Mouse (Mus musculus) kidney, adult 2 months (tissue): ENCODE results near the gene Selenom. TPM values are rescaled to one million over a fixed set of nuclear protein-coding genes. Genes with fewer than 3 reads are reported as not detected.
A peak's percentile ranks its signal among the peaks of the same experiment; 100 is the strongest.

Experiments used
- DNase-seq: peaks from one replicate; pipeline ENCODE4 v3.0.0; 2021
- H3K27ac ChIP-seq: fragments of 200-500 bp; 2 replicates; pipeline ENCODE4 v1.5.1; 2012; ENCODE audit warnings: low read depth, low read length, control low read depth, inconsistent platforms; ENCODE audit not compliant: insufficient read depth
- H3K27me3 ChIP-seq: fragments of 200-500 bp; replicated peaks from 2 replicates; pipeline ENCODE4 v1.6.1; 2012; ENCODE audit warnings: mild to moderate bottlenecking, moderate library complexity, low read length, inconsistent platforms; ENCODE audit not compliant: control insufficient read depth, insufficient read depth
- H3K36me3 ChIP-seq: fragments of 200-500 bp; 2 replicates; pipeline ENCODE4 v1.6.1; 2012; ENCODE audit warnings: mild to moderate bottlenecking, moderate library complexity, low read length, inconsistent platforms; ENCODE audit not compliant: control insufficient read depth, insufficient read depth
- H3K4me1 ChIP-seq: fragments of 200-500 bp; 2 replicates; pipeline ENCODE4 v1.6.1; 2011; ENCODE audit warnings: low read length; ENCODE audit not compliant: control insufficient read depth, insufficient read depth
- H3K4me3 ChIP-seq: fragments of 200-500 bp; 2 replicates; pipeline ENCODE4 v1.5.1; 2011; ENCODE audit warnings: mild to moderate bottlenecking, low read depth, low read length, control low read depth; ENCODE audit not compliant: insufficient read depth
- CTCF ChIP-seq: fragments of 200-500 bp; conservative IDR thresholded peaks from 2 replicates; pipeline ENCODE4 v1.5.1; 2011; ENCODE audit warnings: low read depth, mild to moderate bottlenecking, control low read depth, low read length, moderate library complexity, mixed read lengths; ENCODE audit not compliant: insufficient read depth, insufficient read length
- POLR2A ChIP-seq: fragments of 200-500 bp; IDR thresholded peaks from one replicate; pipeline ENCODE4 v1.6.1; 2011; ENCODE audit warnings: low read depth, low read length, control low read depth
- WGBS: fragments of 180-500 bp; shearing (Covaris S2); methylation state at CpG from one replicate; pipeline ENCODE4 v1.1.7; 2018; 5-methylcytosine and 5-hydroxymethylcytosine counted together
- polyA plus RNA-seq: library from polyadenylated mRNA; depleted of rRNA; stranded (reverse); fragments of >200 nt; gene quantifications from 2 replicates; pipeline ENCODE4 v1.2.3, GENCODE M21; 2012; rRNA removed

Gene Selenom
- polyA plus RNA-seq, 1 experiment, result 136 TPM

GRCm38 (mm10) chr11:3554976-3555375 is 40.5 kb downstream of the Selenom start:
- 89% methylated on average over 4 of the region's 4 CpGs for WGBS
- Histone ChIP-seq H3K4me3 (no peak overlapping the region), H3K27me3 (no peaks in the 10 kb centered on the region), H3K4me1 (no peaks in the 10 kb centered on the region), H3K36me3 (no peaks in the 10 kb centered on the region), H3K27ac (no peak overlapping the region)
- TF ChIP-seq CTCF, result no peak
- TF ChIP-seq POLR2A, result no peak
- DNase-seq, result no peak

GRCm38 (mm10) chr11:3557852-3558251 is 43.4 kb downstream of the Selenom start:
- Histone ChIP-seq H3K36me3 (no peaks in the 10 kb centered on the region), H3K27ac (no peak overlapping the region), H3K27me3 (no peaks in the 10 kb centered on the region), H3K4me1 (no peaks in the 10 kb centered on the region), H3K4me3 (no peak overlapping the region)
- DNase-seq, result no peak
- no peak for TF ChIP-seq CTCF
- TF ChIP-seq POLR2A, result no peak
- WGBS, result 75% methylated on average over 3 of the region's 3 CpGs

DNA sequence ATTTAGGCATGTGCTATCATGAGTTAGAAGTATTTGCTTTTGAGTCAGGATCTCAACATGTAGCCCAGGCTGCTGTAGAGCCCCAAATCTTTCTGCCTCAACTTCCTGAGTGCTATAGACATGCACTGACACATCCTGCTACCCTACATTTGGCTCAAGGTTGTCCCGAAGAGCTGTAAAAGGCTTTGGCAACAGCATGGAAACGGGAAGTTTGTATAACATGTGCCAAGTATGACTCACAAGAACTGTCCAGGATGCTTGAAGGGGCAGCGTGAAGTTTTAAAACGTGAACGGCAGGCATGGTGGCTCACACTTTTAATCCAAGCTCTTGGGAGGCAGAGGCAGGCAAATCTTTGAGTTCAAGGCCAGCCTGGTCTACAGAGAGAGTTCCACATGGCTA is 45.7 kb downstream of the Selenom start:
- H3K4me1 ChIP-seq, result no peaks in the 10 kb centered on the region
- no peaks in the 10 kb centered on the region for H3K36me3 ChIP-seq
- peak; percentile 76 for DNase-seq
- H3K4me3 ChIP-seq, result no peak overlapping the region
- TF ChIP-seq CTCF, result no peak
- no peak for TF ChIP-seq POLR2A
- peak overlapping the region; percentile 76; the same call in 1 of the 2 replicates for H3K27ac ChIP-seq
- H3K27me3 ChIP-seq, result no peaks in the 10 kb centered on the region
- 49% methylated on average over 5 of the region's 5 CpGs for WGBS

- WGBS, result 82% methylated on average over 6 of the region's 6 CpGs
- Histone ChIP-seq H3K36me3 (no peaks in the 10 kb centered on the region), H3K27ac (peak overlapping the region; percentile 4; the same call in 1 of the 2 replicates), H3K4me3 (no peak overlapping the region), H3K4me1 (peaks cover 4% of the 10 kb centered on the region; the same call in 1 of the 2 replicates), H3K27me3 (no peaks in the 10 kb centered on the region)
- TF ChIP-seq POLR2A, result no peak
- DNase-seq, result no peak
Measured at GRCm38 (mm10) chr11:3563853-3564252, 49.4 kb downstream of the Selenom start.

GRCm38 (mm10) chr11:3564451-3564850 is 50.0 kb downstream of the Selenom start:
- no peak overlapping the region for H3K4me3 ChIP-seq
- peaks cover 4% of the 10 kb centered on the region; the same call in 1 of the 2 replicates for H3K4me1 ChIP-seq
- peak; percentile 57 for DNase-seq
- H3K27me3 ChIP-seq, result no peaks in the 10 kb centered on the region
- no peaks in the 10 kb centered on the region for H3K36me3 ChIP-seq
- H3K27ac ChIP-seq, result peak overlapping the region; percentile 48
- WGBS, result 42% methylated on average over 7 of the region's 7 CpGs
- TF ChIP-seq CTCF, result no peak
- no peak for TF ChIP-seq POLR2A

- H3K27ac ChIP-seq, result peak overlapping the region; percentile 35
- peaks cover 4% of the 10 kb centered on the region; the same call in 1 of the 2 replicates for H3K4me1 ChIP-seq
- TF ChIP-seq POLR2A (no peak), CTCF (no peak)
- no peak for DNase-seq
- H3K4me3 ChIP-seq, result no peak overlapping the region
- 71% methylated on average over 4 of the region's 4 CpGs for WGBS
- H3K27me3 ChIP-seq, result no peaks in the 10 kb centered on the region
- H3K36me3 ChIP-seq, result no peaks in the 10 kb centered on the region
Measured at GRCm38 (mm10) chr11:3566018-3566417, 51.5 kb downstream of the Selenom start.

Other genes with a start within 250 kb of the Selenom start
- gene Drg1, start 248.3 kb upstream of the Selenom start, polyA plus RNA-seq, result 25.4 and 28.4 TPM in 2 replicates
- 36.3 and 43.1 TPM in 2 replicates for gene Patz1, start 225.8 kb upstream of the Selenom start, polyA plus RNA-seq
- gene Pik3ip1, start 184.3 kb upstream of the Selenom start, polyA plus RNA-seq, result 8.5 and 12.6 TPM in 2 replicates
- gene Limk2, start 105.5 kb upstream of the Selenom start, polyA plus RNA-seq, result 41.3 and 48.7 TPM in 2 replicates
- gene Rnf185, start 62.3 kb upstream of the Selenom start, polyA plus RNA-seq, result 48.9 and 49.4 TPM in 2 replicates
- 0.19 and 0.27 TPM in 2 replicates for gene Pla2g3, start 26.4 kb upstream of the Selenom start, polyA plus RNA-seq
- 24.0 and 28.0 TPM in 2 replicates for gene Inpp5j, start 9.9 kb upstream of the Selenom start, polyA plus RNA-seq
- gene Smtn, start 25.9 kb downstream of the Selenom start, polyA plus RNA-seq, result 52.3 and 57.2 TPM in 2 replicates
- gene Morc2a, start 134.5 kb downstream of the Selenom start, polyA plus RNA-seq, result 8.6 and 9.2 TPM in 2 replicates